In genomic region chr15:101370101-101370911, GRCm38 (mm10) we compare ENCODE assay signal across 10 mouse cellular contexts. TPM values are rescaled to one million over a fixed set of nuclear protein-coding genes. Genes with fewer than 3 reads are reported as not detected.
DNase-seq lines count a peak whose midpoint lies in the region; ATAC-seq lines count a peak whose summit lies in the region.
"Had no signal": no experiment of that assay in that cellular context is flagged by ENCODE, and none has a peak within 500 bp of the region (broad histone marks: within the 10 kb centered on the region; RNA-seq: fewer than 3 reads in every experiment).

Krt80 (minus strand) TSS chr15:101370162.

- ATAC-seq in hindbrain, embryonic 15.5 days (ENCODE audit: low FRiP score, low read depth): 0 out of 2 replicates have a peak, but pooled peaks have one; percentile 39
- ATAC-seq in hindbrain, embryonic 12.5 days (ENCODE audit: low FRiP score): no peak
- peak; percentile 76 for ATAC-seq in intestine, embryonic 15.5 days

- no peaks in the 10 kb centered on the region for H3K9me3 ChIP-seq in hindbrain, embryonic 15.5 days
- no peaks in the 10 kb centered on the region for H3K9me3 ChIP-seq in hindbrain, embryonic 12.5 days (replicated peaks)
- H3K9me3 ChIP-seq in intestine, embryonic 15.5 days: no peaks in the 10 kb centered on the region
- H3K9me3 ChIP-seq: neural tube, embryonic 13.5 days had no signal

- H3K4me3 ChIP-seq in hindbrain, embryonic 15.5 days: no peak within 1 kb of the TSS
- no peak within 1 kb of the TSS for H3K4me3 ChIP-seq in hindbrain, embryonic 12.5 days
- H3K4me3 ChIP-seq in intestine, embryonic 15.5 days (replicated peaks): no peak within 1 kb of the TSS
- H3K4me3 ChIP-seq: erythroblast, embryonic 14.5 days; neural tube, embryonic 13.5 days had no signal

- H3K4me2 ChIP-seq in hindbrain, embryonic 15.5 days: no peak within 1 kb of the TSS
- no peak within 1 kb of the TSS for H3K4me2 ChIP-seq in hindbrain, embryonic 12.5 days (replicated peaks)
- peak within 1 kb of the TSS; percentile 26; the same call in 1 of the 2 replicates for H3K4me2 ChIP-seq in intestine, embryonic 15.5 days (replicated peaks)
- H3K4me2 ChIP-seq: neural tube, embryonic 13.5 days had no signal

- no peak within 1 kb of the TSS for H3K27ac ChIP-seq in hindbrain, embryonic 15.5 days (replicated peaks)
- no peak within 1 kb of the TSS for H3K27ac ChIP-seq in hindbrain, embryonic 12.5 days
- peak within 1 kb of the TSS; percentile 71 for H3K27ac ChIP-seq in intestine, embryonic 15.5 days
- H3K27ac ChIP-seq: neural tube, embryonic 13.5 days had no signal

- no peak within 1 kb of the TSS for H3K9ac ChIP-seq in hindbrain, embryonic 15.5 days
- H3K9ac ChIP-seq in hindbrain, embryonic 12.5 days: no peak within 1 kb of the TSS
- no peak within 1 kb of the TSS for H3K9ac ChIP-seq in intestine, embryonic 15.5 days
- H3K9ac ChIP-seq: neural tube, embryonic 13.5 days had no signal

- H3K27me3 ChIP-seq in hindbrain, embryonic 15.5 days: no peaks in the 10 kb centered on the region
- no peaks in the 10 kb centered on the region; the same call in 1 of the 2 replicates for H3K27me3 ChIP-seq in hindbrain, embryonic 12.5 days
- no peaks in the 10 kb centered on the region for H3K27me3 ChIP-seq in intestine, embryonic 15.5 days (replicated peaks)

- peaks cover 9% of the 10 kb centered on the region; the same call in 1 of the 2 replicates for H3K4me1 ChIP-seq in hindbrain, embryonic 15.5 days (replicated peaks)
- peaks cover 6% of the 10 kb centered on the region; the same call in 1 of the 2 replicates for H3K4me1 ChIP-seq in hindbrain, embryonic 12.5 days
- peaks cover 65% of the 10 kb centered on the region for H3K4me1 ChIP-seq in intestine, embryonic 15.5 days (replicated peaks)

- WGBS in hindbrain, embryonic 15.5 days: 54% methylated on average over 22 of the region's 22 CpGs
- 59% methylated on average over 22 of the region's 22 CpGs for WGBS in hindbrain, embryonic 12.5 days
- WGBS in intestine, embryonic 15.5 days: 47% methylated on average over 22 of the region's 22 CpGs

- peak; percentile 86 to 89 for DNase-seq in gastrocnemius, adult 8-10 months (ENCODE audit: low spot score in 2 of 2)
- DNase-seq in lung, postnatal 25 days (ENCODE audit: low spot score): peak; percentile 95
- no peak for DNase-seq in left cerebral cortex, adult 9 months (ENCODE audit: low spot score in 2 of 2)
- DNase-seq in B cell, adult 2 months: no peak
- no peak for DNase-seq in neural tube, embryonic 10.5 days (ENCODE audit: extremely low spot score, low spot score)

- no peaks in the 10 kb centered on the region for H3K36me3 ChIP-seq in hindbrain, embryonic 15.5 days
- H3K36me3 ChIP-seq in hindbrain, embryonic 12.5 days: no peaks in the 10 kb centered on the region
- no peaks in the 10 kb centered on the region for H3K36me3 ChIP-seq in intestine, embryonic 15.5 days
- H3K36me3 ChIP-seq: neural tube, embryonic 13.5 days had no signal

RNA-seq across cellular contexts. Expression of gene Krt80, which starts in this region (rescaled TPM):
- 0.06 and 0.13 TPM in 2 replicates for polyA plus RNA-seq in hindbrain, embryonic 15.5 days (2015; fragmentation: Nextera tagmentation; extraction: Ambion mirVana)
- polyA plus RNA-seq in hindbrain, embryonic 12.5 days (2016; fragmentation: Nextera tagmentation; extraction: Ambion mirVana): 0.14 and 0.21 TPM in 2 replicates
- 1 to 10 TPM; 1.1 to 3.4 (median 2.5) TPM for total RNA-seq in gastrocnemius, adult 8-10 months (2022)
- 1.2 TPM in 2 replicates for polyA plus RNA-seq in intestine, embryonic 15.5 days (2015; fragmentation: Nextera tagmentation; extraction: Ambion mirVana)
- polyA plus RNA-seq: erythroblast, embryonic 14.5 days had no signal

Comparison
In these comparisons a context has a peak if more than half of its experiments do, and no peak if none do; other contexts are left out.
1. Peak in ATAC-seq in hindbrain, embryonic 15.5 days; RNA of the gene not detected or under 1 TPM.
2. DNase-seq: peak in gastrocnemius, adult 8-10 months (2 of 2) and lung, postnatal 25 days (single experiment); none in left cerebral cortex, adult 9 months (0 of 2), B cell, adult 2 months (0 of 2) and neural tube, embryonic 10.5 days (single experiment).